Mouse (Mus musculus): ENCODE results near the gene Sertad3. TPM values are rescaled to one million over a fixed set of nuclear protein-coding genes. Genes with fewer than 3 reads are reported as not detected.

Gene Sertad3
- polyA plus RNA-seq, 2 experiments = 32.1 to 32.4 TPM

- Histone ChIP-seq H3K27me3 (ENCODE audit: control insufficient read depth, insufficient read depth, low read length) (peaks cover 1% of the 10 kb centered on the region; the same call in 1 of the 2 replicates), H3K4me2 (replicated peaks; ENCODE audit: low read depth, low read length, severe bottlenecking) (no peak overlapping the region), H3K4me3 (replicated peaks; ENCODE audit: low read length) (no peak overlapping the region), H3K36me3 (ENCODE audit: control insufficient read depth, insufficient read depth, low read length) (no peaks in the 10 kb centered on the region), H3K4me1 (ENCODE audit: control insufficient read depth, insufficient read depth, low read length) (peaks cover 4% of the 10 kb centered on the region; the same call in 1 of the 2 replicates), H3K27ac (replicated peaks; ENCODE audit: low read depth, low read length) (no peak overlapping the region), H3K9ac (ENCODE audit: low read depth, low read length, severe bottlenecking) (no peak overlapping the region), H3K9me3 (ENCODE audit: control insufficient read depth, low read length) (no peaks in the 10 kb centered on the region)
- no peak for TF ChIP-seq POLR2A (IDR thresholded peaks at IDR 0.05; ENCODE audit: borderline replicate concordance, extremely low read depth, insufficient read depth, insufficient read length)
- DNase-seq (ENCODE audit: low spot score) = no peak
- ATAC-seq (ENCODE audit: low FRiP score, low read depth) = no peak
- 62% methylated on average over 13 of the region's 13 CpGs for WGBS
Observed at GRCm38 (mm10) chr7:27452206-27452770, 21.3 kb upstream of the Sertad3 start.

DNA sequence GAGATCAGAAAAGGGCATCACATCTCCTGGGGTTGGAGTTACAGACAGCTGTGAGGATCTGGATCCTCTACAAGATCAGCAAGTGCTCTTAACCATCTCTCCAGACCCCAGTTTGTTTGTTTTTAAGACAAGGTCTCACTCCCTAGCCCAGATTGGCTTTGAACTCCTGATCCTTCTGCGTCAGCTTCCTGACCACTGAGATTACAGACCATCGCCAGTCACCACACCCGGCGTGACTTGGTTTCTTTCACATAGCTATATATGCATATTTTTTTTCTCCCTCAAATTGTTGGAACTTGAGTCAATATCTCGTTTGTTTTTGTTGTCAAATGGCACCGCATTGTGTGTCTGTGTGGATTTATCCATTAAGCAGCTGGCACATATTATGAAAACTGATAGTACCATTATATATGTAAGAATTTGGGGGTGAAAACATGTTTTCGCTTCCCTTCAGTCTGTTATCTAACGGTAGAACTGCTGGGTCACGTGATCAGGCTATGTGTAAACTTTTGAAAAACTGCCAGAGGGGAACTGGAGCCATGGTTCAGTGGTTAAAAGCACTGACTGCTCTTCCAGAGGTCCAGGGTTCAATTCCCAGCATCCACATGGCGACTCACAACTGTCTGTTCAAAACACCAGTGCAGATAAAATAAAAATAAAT is 19.0 kb upstream of the Sertad3 start:
- 77% methylated on average over 10 of the region's 10 CpGs for WGBS

DNA sequence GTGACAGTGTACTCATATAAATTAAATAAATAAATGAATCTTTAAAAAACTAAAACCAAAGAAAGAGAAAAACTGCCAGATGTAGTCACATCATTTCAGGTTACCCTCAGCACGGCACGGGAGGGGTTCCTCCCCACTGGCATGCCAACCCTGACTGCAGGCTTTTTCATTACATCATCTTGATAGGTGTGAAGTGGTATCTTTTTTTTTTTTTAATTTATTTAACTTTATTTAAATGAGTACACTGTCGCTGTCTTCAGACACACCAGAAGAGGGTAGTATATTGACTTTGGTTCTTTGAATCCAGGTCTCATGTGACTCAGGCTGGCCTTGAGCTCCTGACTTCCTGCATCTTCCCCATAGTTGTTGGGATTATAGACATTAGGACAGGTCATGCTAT is 18.3 kb upstream of the Sertad3 start:
- ATAC-seq (ENCODE audit: low FRiP score, low read depth) = no peak
- no peak for TF ChIP-seq POLR2A (IDR thresholded peaks at IDR 0.05; ENCODE audit: borderline replicate concordance, extremely low read depth, insufficient read depth, insufficient read length)
- H3K4me2 ChIP-seq (replicated peaks; ENCODE audit: low read depth, low read length, severe bottlenecking) = no peak overlapping the region
- H3K27ac ChIP-seq (replicated peaks; ENCODE audit: low read depth, low read length) = no peak overlapping the region
- H3K36me3 ChIP-seq (ENCODE audit: control insufficient read depth, insufficient read depth, low read length) = no peaks in the 10 kb centered on the region
- WGBS = 93% methylated on average over 3 of the region's 3 CpGs
- no peaks in the 10 kb centered on the region for H3K9me3 ChIP-seq (ENCODE audit: control insufficient read depth, low read length)
- H3K4me1 ChIP-seq (ENCODE audit: control insufficient read depth, insufficient read depth, low read length) = no peaks in the 10 kb centered on the region
- no peaks in the 10 kb centered on the region for H3K27me3 ChIP-seq (ENCODE audit: control insufficient read depth, insufficient read depth, low read length)
- H3K4me3 ChIP-seq (replicated peaks; ENCODE audit: low read length) = no peak overlapping the region
- H3K9ac ChIP-seq (ENCODE audit: low read depth, low read length, severe bottlenecking) = no peak overlapping the region
- DNase-seq (ENCODE audit: low spot score) = no peak

More for the DNA sequence above, 19.0 kb upstream of the Sertad3 start:
- Histone ChIP-seq H3K27me3 (ENCODE audit: control insufficient read depth, insufficient read depth, low read length) (no peaks in the 10 kb centered on the region), H3K4me3 (replicated peaks; ENCODE audit: low read length) (no peak overlapping the region), H3K9ac (ENCODE audit: low read depth, low read length, severe bottlenecking) (no peak overlapping the region), H3K4me2 (replicated peaks; ENCODE audit: low read depth, low read length, severe bottlenecking) (no peak overlapping the region), H3K36me3 (ENCODE audit: control insufficient read depth, insufficient read depth, low read length) (no peaks in the 10 kb centered on the region), H3K9me3 (ENCODE audit: control insufficient read depth, low read length) (no peaks in the 10 kb centered on the region), H3K27ac (replicated peaks; ENCODE audit: low read depth, low read length) (no peak overlapping the region), H3K4me1 (ENCODE audit: control insufficient read depth, insufficient read depth, low read length) (no peaks in the 10 kb centered on the region)
- no peak for TF ChIP-seq POLR2A (IDR thresholded peaks at IDR 0.05; ENCODE audit: borderline replicate concordance, extremely low read depth, insufficient read depth, insufficient read length)
- DNase-seq (ENCODE audit: low spot score) = no peak
- no peak for ATAC-seq (ENCODE audit: low FRiP score, low read depth)

GRCm38 (mm10) chr7:27458614-27459013 is 15.0 kb upstream of the Sertad3 start:
- ATAC-seq (ENCODE audit: low FRiP score, low read depth) = no peak

GRCm38 (mm10) chr7:27459640-27460039 is 13.9 kb upstream of the Sertad3 start:
- ATAC-seq (ENCODE audit: low FRiP score, low read depth) (no peak), DNase-seq (ENCODE audit: low spot score) (no peak)
- Histone ChIP-seq H3K4me3 (replicated peaks; ENCODE audit: low read length) (no peak overlapping the region), H3K4me1 (ENCODE audit: control insufficient read depth, insufficient read depth, low read length) (no peaks in the 10 kb centered on the region), H3K9ac (ENCODE audit: low read depth, low read length, severe bottlenecking) (no peak overlapping the region), H3K4me2 (replicated peaks; ENCODE audit: low read depth, low read length, severe bottlenecking) (no peak overlapping the region), H3K27ac (replicated peaks; ENCODE audit: low read depth, low read length) (no peak overlapping the region), H3K27me3 (ENCODE audit: control insufficient read depth, insufficient read depth, low read length) (no peaks in the 10 kb centered on the region), H3K9me3 (ENCODE audit: control insufficient read depth, low read length) (no peaks in the 10 kb centered on the region), H3K36me3 (ENCODE audit: control insufficient read depth, insufficient read depth, low read length) (no peaks in the 10 kb centered on the region)
- no peak for TF ChIP-seq POLR2A (IDR thresholded peaks at IDR 0.05; ENCODE audit: borderline replicate concordance, extremely low read depth, insufficient read depth, insufficient read length)
- WGBS = 88% methylated on average over 5 of the region's 5 CpGs

More at GRCm38 (mm10) chr7:27458614-27459013, 15.0 kb upstream of the Sertad3 start:
- no peaks in the 10 kb centered on the region for H3K9me3 ChIP-seq (ENCODE audit: control insufficient read depth, low read length)
- H3K4me3 ChIP-seq (replicated peaks; ENCODE audit: low read length) = no peak overlapping the region
- TF ChIP-seq POLR2A (IDR thresholded peaks at IDR 0.05; ENCODE audit: borderline replicate concordance, extremely low read depth, insufficient read depth, insufficient read length) = no peak
- H3K4me1 ChIP-seq (ENCODE audit: control insufficient read depth, insufficient read depth, low read length) = no peaks in the 10 kb centered on the region
- no peak for DNase-seq (ENCODE audit: low spot score)
- 86% methylated on average over 4 of the region's 4 CpGs for WGBS
- no peaks in the 10 kb centered on the region for H3K27me3 ChIP-seq (ENCODE audit: control insufficient read depth, insufficient read depth, low read length)
- no peaks in the 10 kb centered on the region for H3K36me3 ChIP-seq (ENCODE audit: control insufficient read depth, insufficient read depth, low read length)
- H3K27ac ChIP-seq (replicated peaks; ENCODE audit: low read depth, low read length) = no peak overlapping the region
- H3K4me2 ChIP-seq (replicated peaks; ENCODE audit: low read depth, low read length, severe bottlenecking) = no peak overlapping the region
- H3K9ac ChIP-seq (ENCODE audit: low read depth, low read length, severe bottlenecking) = no peak overlapping the region
